Mouse (Mus musculus) left cerebral cortex, postnatal 14 days (tissue): ENCODE data around the gene Zfp637. TPM values are rescaled to one million over a fixed set of nuclear protein-coding genes. Genes with fewer than 3 reads are reported as not detected.
"Not testable (repeated sequence)": the region's sequence is repeated elsewhere in the genome, so short reads cannot be mapped to it uniquely, and the experiment has no call there.

ENCODE experiments used
- DNase-seq, 2 experiments: peaks; one replicate each; pipeline ENCODE4 v3.0.0; 2021 to 2022; ENCODE audit warnings: low spot score in 2 of 2, mixed read lengths in 1 of 2
- intact Hi-C: fragments of 180-260 bp; cut with DNase I; formaldehyde crosslinking; loops from one replicate; pipeline ENCODE4 v1.15.1; 2025
- total RNA-seq, 2 experiments: library from RNA; stranded (reverse); gene quantifications; 2 replicates each; pipeline ENCODE4 v1.2.3; 2021

The Zfp637 gene
- total RNA-seq, 2 experiments from 2014 or later: 58.4 to 58.9 TPM

DNA sequence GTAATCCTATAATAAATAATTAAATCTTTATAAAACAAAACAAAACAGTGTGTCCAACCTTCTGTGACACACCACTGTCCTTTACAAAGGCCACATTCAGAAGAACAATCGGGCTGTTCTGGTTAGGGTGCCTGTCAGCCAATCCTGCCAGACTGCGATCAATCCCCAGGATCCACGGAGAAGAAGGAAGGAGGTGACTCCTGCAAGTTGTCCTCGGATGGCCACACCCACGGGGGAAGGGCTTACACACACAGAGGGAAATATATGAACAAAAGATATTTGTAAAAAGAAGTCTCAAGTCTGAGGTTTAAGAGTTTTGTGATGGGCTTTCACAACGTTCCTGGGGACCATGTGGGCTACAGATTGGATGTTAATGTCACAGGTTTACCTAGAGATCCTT, 20.9 kb downstream of the Zfp637 start, which contains the start of gene Zfp239:
Gene Zfp239 (plus strand): TSS at position 253 of the 400 bp plus-strand sequence.
- intact Hi-C loops: no loop called here
- DNase-seq: no peak

DNA sequence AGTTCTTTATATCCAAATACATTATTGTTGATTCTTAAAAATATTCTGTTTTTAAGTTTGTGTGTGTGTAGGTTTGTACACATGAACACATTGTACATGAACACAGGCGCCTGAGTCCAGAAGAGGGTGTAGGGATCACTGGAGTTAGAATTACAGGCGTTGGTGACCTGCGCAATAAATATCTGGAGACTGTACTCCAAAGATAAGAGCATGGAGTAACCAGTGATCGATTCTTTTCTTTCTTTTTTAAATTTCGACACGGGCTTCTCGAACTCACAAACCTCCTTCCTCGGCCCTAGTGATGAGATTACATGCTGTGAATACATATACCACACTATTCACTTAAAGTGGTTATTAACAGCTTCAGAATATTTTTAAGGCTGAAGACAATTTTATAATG, 21.5 kb downstream of the Zfp637 start:
- DNase-seq: no peak
- intact Hi-C loops: no loop called here

DNA sequence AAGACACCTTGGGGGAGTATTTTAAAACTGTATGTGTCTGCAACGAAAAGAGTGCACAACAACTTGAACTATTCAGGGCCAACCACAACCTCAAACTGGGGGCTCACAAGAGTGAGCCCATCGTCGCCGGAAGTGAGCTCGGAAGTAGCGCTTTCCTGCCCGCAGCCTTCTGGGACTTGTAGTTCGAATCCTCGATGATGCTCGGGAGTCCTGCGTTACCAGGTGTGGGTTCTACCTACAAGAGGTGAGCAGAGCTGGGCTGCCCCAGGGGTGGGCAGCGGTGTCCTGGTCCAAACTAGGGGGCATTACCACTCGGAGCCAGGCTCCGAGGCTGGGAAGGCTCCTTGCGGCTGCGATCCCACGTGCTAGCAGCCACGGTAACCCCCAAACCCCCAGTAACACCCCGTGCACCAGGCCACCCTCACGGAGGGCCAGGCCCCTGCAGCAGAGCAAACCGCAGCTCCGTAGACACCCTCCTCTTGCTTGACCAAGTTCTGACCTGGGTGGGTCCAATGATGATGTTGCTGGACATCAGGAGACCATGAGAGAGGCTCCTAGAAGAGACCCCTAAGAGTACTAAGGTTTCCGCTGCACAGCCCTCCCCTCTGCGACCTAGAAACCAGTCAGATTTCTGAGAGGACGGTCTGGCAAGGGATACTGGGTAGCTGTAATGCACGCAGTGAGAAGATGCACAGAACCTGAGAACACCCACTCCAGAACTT, 22.1 kb downstream of the Zfp637 start:
- intact Hi-C loops: no loop called here
- peak; percentile 64 to 74 for DNase-seq

DNA sequence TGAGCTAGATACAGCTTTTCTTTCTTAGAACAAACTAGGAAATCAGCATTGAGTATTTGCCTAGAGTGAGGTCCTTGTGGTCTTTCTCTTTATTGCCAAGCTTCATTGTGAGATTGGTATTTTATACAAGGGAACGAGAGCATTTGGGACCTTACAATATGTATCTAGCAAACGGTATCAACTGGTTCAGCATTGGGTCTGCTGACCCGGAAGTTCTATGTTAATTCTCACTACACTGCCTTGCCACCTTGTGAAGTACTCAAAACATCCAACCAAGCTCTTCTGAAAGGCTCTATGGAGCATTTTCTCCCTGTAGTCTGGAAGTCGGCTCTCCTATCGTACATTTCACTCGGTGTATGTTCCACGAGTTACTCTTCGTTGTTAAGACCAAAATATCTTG, 22.8 kb downstream of the Zfp637 start:
- DNase-seq: no peak
- intact Hi-C loops: no loop called here

DNA sequence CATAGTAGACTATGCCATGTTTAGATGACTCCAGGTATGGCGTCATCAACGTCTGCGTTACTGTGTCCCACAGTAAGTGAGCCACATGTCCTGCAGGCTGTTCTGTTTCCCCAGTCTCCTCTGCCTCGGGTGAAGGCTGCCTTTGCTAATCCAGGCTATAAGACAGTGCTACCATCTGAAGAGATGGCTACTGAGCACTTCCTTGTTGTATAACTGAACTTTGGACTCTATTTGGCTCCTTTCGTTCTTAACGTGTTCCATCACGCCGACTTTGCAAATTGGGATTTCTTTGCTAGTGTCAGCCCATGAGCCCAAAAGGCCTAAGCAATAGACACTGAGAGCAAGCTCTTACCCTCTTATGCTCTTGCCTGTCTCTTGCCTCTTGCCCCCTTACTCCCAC, 27.2 kb downstream of the Zfp637 start:
- intact Hi-C loops: no loop called here
- DNase-seq: no peak

DNA sequence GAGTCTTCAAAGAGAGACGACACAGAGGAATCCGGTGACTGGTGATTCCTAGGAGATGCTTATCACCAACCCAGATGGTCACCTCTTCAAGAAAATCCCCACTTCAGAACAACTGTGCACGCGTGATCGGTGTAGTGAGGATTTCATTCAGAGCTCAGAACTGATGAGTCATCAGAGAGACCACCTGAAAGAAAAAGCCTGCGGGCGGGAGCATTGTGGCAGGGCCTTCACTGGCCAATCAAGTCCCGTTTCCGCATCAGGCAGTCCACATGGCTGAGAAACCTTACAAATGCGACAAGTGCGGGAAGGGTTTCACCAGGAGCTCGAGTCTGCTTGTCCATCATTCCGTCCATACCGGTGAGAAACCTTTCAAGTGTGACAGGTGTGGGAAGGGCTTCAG, 30.1 kb downstream of the Zfp637 start:
- intact Hi-C loops: no loop called here
- no peak for DNase-seq

DNA sequence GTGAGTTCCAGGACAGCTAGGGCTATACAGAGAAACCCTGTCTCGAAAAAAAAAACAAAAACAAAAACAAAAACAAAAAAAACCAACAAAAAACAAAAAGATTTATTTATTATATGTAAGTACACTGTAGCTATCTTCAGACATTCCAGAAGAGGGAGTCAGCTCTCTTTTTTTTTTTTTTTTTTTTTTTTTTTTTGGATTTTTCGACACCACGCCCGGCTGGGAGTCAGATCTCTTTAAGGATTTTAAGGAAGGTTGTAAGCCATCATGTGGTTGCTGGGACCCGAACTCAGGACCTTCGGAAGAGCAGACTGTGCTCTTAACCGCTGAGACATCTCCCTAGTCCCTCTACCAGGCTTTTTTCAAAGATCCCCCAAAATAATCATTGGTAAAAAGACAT, 32.5 kb downstream of the Zfp637 start:
- DNase-seq, intact Hi-C loops: not testable (repeated sequence)

DNA sequence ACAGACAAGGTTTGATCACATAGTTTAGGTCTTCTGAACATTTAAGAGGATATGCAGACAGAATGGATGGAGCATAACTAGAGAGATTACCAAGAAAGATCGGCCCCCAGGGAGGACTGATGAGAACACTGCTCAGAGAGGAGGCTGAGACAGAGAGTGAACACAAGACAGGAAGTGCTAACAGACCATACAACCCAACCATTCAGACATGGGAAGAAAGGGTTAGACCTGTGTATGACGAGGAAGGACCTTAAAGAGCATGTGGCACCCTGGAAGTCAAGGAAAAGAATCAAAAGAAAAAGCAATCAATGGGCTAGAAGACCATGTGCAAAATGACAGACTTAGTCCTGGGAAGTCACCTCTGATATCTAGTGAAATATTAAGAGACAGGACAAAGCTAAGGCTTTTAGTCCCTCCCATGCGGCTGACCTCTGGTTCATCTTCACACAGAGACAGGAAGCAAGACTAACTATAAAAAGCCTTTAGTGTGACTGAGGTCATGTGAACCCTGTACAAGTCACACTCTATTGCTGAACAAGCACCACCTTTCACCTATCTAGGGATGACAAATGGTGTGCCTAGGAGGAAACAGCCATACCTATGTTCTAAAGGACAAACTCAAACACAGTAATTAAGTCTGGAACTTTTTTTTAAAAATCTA, 33.8 kb downstream of the Zfp637 start:
- no peak for DNase-seq
- intact Hi-C loops: no loop called here

DNA sequence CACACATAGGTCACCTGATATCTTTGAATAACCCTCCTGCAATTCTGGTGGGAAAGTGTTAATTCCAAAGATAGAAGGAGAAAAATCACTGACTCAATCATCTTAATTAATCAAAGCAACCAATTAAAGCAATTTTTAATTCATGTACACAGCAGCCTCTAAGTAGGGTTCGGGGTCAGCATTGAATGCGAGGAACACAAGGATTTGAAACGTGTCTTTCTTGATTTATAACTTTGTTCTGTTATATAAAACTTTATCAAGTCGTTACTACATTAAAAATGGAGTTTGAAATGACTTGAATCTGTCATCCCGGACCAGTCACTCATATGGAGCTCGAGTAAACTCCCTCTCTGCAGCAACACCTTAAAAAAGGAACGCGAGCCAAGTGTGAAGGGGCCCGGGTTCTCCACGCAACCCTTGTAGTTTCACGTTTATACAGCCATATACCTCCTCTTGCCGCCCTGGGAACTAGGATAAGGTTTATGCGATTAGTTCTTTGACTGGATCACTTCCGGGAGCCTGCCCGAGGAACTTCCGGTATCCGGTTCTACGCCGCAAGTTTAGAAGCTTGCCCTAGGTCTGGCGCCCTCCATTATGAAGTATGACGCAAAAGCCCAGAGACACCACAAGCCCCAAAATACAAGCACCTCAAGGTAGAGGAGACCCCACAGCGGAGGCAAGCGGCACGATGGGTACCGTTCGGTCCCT, 37.9 kb downstream of the Zfp637 start:
- intact Hi-C loops: loop anchor here (2.0 kb wide), 2 partner anchors 28 to 42 kb away; no protein-coding TSS in a partner anchor

DNA sequence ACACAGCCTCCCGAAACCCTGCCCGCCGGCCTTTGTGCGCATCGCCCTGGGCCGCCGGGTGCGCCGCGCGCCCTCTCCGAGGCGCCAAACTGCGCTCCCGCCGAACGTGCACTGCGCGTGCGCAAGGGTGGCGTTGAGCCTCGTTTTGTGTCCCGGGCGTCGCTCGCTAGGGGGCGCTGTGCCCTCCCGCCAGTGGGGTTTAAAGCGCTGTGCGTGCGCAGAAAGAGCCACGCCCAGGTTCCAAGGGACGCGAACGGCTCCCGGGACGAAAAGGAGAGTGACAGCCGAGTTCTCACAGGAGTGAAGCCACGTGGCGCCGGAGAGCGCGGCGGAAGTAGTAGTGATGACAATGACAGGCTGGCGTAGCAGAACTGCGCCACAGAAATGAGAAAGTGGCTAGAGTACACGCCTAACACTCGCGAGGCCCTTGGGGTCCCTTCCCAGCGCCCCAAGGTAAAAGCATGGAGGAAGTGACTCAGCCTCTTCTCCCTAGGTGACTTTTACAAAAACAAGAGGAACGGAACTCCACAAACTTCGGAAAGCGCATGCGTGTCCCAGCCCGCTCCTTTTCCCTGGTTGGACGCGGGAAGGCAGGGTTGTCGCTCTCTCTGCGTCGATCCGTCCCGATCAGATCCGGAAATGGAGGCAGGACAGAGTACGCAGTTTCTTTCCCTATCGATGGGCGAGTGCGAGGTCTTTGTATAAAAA, 38.6 kb downstream of the Zfp637 start:
- intact Hi-C loops: loop anchor here (2.0 kb wide), 2 partner anchors 27 to 41 kb away; no protein-coding TSS in a partner anchor

More for the DNA sequence above, 37.9 kb downstream of the Zfp637 start:
- DNase-seq: peak; percentile 90 to 94

DNA sequence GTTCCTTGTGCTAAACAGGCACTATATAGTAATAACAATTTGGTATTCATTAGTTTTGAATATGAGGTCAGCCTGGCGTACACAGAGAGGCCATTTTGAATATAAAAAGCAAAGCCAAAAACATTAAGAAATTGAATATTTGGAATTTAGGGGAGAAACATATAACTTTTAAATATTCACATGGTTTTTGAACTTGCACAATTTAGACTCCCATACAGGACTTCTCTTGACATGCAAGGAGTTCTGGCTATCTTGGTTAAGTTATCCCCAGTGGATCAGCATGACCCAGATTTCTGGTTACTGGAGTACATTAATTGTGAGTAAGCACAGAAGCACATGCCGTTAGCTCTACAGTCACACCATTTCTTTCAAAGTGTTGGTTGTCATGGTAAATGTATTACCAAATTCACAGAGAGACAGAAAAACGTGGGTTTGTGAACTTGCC, 39.4 kb downstream of the Zfp637 start:
- no peak for DNase-seq
- intact Hi-C loops: no loop called here

More for the DNA sequence above, 38.6 kb downstream of the Zfp637 start:
- DNase-seq: peak; percentile 99

DNA sequence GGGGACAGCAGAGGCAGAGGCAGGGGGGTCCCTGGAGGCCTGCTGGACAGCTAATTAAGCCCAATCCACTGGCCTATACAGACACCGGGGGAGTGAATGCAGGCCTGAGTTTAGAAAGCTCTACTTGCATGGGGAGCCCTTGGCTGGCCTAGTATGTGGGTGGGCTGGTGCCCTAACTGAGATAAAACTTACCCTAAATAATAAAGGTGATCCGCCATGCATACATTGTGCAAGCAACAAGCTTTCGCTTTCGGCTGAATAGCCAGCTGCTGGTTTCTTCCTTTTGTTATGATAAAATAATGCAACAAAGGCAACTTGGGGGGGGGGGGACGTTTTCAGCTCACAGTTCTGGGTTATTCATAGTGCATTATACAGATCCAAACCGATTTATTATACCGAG, 40.2 kb downstream of the Zfp637 start:
- no peak for DNase-seq
- intact Hi-C loops: no loop called here

DNA sequence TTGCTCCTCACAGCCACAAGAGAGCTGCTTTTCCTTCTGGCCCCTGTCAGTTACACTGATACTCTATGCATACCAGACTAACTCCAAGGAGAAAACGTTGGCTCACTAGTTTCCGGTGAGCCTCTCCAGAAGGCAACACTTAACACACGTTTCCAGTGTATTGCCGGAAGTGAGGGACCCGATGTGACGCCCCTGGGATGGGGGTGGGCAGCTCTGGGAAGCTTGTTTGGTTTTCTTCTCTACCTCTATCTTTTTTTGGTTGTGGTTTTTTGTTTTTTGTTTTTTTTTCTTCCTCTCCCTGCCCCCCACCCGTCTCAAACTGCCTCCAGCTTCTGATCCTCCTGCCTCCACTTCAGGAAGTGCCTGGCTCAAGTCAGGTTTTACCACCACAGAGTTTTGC, 41.0 kb downstream of the Zfp637 start:
- DNase-seq: no peak
- intact Hi-C loops: no loop called here

DNA sequence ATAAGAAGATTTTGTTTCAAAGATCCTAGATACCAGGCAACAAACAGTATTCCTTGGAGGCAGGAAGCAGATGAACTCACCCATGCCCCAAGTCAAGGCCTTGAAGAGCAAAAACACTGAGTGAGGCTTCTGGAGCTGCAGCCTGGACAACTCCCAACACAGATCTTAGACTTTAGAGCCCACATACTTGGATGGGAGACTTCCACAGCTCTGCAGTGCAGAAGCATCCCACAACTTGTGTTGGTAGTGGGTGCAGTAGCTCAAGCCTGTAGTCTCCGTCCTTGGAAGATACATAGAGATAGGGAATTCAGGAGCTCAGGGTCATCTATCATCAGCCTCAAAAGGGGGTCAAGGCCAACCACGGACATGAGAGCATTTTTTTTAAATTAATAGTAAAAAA, 45.0 kb downstream of the Zfp637 start:
- intact Hi-C loops: no loop called here

DNA sequence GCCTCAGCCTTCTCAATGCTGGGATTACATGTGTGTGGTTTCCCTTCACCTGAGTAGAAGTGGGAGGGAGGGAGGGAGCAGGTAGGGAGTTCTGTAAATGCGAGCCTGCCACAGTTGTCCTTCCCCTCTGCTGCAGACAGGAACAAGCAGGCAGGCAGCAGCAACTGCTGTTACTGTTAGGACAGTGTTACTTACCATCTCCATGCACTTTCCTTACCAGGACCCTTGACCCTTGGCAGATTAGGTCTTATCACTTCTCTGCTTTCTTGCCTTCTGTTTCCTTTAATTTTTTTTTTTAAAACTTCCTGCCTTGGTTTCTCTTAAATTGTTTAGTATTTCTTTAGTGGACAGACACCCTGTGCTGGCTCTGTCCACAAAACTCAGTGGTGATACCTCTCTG, 47.1 kb downstream of the Zfp637 start:
- intact Hi-C loops: no loop called here

More for the DNA sequence above, 45.0 kb downstream of the Zfp637 start:
- no peak for DNase-seq

DNA sequence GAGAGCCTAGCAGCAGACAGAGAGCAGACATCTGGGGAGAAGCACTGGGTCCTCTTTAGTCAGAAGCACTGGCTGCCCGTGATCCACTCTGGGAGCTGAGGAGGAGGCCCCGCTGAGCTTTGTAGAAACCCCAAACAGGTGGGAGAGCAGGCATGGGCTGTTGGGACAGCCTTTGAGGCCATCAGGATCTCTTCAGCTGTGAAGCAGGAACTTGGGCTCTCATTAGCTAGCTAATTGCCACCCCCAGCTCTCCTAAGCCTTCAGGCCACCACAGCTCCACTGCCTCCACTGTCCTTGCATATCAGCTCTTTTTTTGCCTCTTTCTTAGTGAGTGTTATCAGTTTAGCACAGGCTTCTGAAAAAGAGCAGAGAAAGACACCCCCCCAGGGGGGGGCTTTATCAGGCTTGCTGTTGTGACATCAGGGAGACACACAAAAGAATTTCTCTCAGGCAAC, 47.7 kb downstream of the Zfp637 start:
- intact Hi-C loops: no loop called here
- DNase-seq: no peak

More for the DNA sequence above, 47.1 kb downstream of the Zfp637 start:
- DNase-seq: no peak

DNA sequence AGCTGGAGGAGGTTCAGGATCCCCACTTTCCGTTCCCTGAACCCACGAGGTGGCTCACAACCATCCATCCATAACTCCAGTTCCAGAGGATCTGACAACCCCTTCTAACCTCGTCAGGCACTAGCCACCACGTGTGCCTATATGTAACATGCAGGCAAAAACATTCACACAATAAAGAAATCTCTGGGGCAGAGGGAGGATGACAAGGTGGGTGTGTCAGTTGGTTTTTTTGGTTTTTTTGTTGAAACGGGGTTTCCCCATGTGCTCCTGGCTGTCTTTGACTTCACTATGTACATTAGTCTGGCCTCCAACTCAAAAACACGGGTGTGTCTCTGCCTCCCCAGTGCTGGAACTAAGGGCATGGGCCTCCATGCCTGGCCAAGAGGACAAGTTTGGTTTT, 49.3 kb downstream of the Zfp637 start:
- DNase-seq: no peak
- intact Hi-C loops: no loop called here

DNA sequence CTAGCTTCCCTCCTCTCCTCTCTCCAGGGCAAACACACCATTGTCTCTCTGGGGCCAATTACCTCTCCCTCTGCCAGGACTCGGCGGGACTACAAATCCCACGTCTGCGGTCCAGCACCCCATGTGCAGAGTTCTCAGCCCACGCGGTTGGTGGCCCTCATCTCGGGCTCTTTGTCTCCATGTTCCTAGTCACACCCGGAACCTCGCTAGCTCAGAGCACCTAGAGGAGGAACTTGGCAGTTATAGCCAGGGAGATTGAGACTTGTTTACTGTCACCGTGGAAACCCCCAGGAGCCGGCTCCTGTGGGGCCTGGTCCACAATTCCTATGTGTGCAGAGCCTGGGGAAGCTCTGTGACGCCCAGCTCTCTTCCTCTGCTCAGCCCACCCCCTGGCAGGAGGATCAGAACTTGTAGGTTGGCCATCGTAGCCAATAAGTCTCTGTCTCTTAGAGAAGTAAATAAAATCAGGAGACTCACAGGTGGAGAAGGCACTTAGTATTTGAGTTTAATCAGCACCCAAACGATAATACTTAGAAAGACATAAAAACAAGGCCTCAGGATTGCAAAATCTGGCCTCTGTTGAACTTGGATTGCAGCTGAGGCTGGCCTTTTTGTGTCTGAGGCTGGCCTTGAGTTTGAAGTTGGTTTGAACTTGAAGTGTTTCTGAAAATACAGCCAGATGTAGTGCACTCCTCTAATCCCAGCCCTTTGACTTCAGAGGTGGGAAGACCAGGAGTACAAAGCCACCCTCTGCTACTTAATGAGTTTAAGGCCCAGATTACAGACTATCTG, 50.6 kb downstream of the Zfp637 start:
- no peak for DNase-seq
- intact Hi-C loops: no loop called here

DNA sequence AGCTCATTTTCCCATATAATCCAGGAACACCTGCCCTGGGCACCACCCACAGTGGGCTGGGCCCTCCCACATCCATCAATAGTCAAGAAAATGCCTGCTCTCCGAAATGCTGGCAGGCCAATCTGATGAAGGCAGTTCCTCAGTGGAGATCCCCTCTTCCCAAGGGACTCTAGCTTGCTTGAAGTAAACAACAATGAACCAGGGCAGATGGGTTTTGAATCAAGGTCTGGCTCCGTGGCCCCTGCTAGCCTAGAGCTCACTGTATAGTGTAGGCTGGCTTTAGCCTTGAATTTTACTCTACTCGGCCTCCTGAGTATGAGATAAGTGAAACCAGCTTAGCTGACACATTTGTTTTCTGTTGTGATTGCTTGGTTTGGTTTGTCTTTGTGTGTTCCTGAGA, 51.4 kb downstream of the Zfp637 start:
- intact Hi-C loops: no loop called here
- no peak for DNase-seq
